Mouse (Mus musculus) macrophage (primary cell): ENCODE results near the gene Eepd1. TPM values are rescaled to one million over a fixed set of nuclear protein-coding genes. Genes with fewer than 3 reads are reported as not detected.

Experiments
- H3K27ac ChIP-seq: fragments of 350-480 bp; formaldehyde crosslinking; 2 replicates; pipeline ENCODE4 v1.9.0; 2021
- H3K36me3 ChIP-seq: fragments of 350-480 bp; formaldehyde crosslinking; 2 replicates; pipeline ENCODE4 v1.9.0; 2021; ENCODE audit errors: inconsistent target
- H3K4me3 ChIP-seq: fragments of 350-480 bp; formaldehyde crosslinking; 2 replicates; pipeline ENCODE4 v1.9.0; 2021; ENCODE audit errors: inconsistent target
- H3K79me2 ChIP-seq: fragments of 350-480 bp; formaldehyde crosslinking; 2 replicates; pipeline ENCODE4 v1.9.0; 2021; ENCODE audit errors: inconsistent target
- WGBS: methylation state at CpG from one replicate; pipeline ENCODE4 v1.1.7; 2026; ENCODE audit warnings: inconsistent platforms; ENCODE audit not compliant: missing documents; 5-methylcytosine and 5-hydroxymethylcytosine counted together
- polyA plus RNA-seq: library from polyadenylated mRNA; stranded (reverse); fragments of 250-400 nt; gene quantifications from 3 replicates; pipeline ENCODE4 v1.2.4, GENCODE M21; 2018; ENCODE audit warnings: inconsistent platforms

Eepd1 gene
- polyA plus RNA-seq, 1 experiment from 2014 or later = 45.8 TPM

- Histone ChIP-seq H3K36me3 (peaks cover 41% of the 10 kb centered on the region), H3K79me2 (no peaks in the 10 kb centered on the region), H3K4me3 (no peak overlapping the region), H3K27ac (no peak overlapping the region)
- 67% methylated on average over 14 of the region's 15 CpGs for WGBS
Measured at GRCm38 (mm10) chr9:25591390-25592354, 110.3 kb downstream of the Eepd1 start.

- Histone ChIP-seq H3K36me3 (peaks cover 38% of the 10 kb centered on the region), H3K4me3 (no peak overlapping the region), H3K79me2 (no peaks in the 10 kb centered on the region), H3K27ac (no peak overlapping the region)
- 73% methylated on average over 4 of the region's 4 CpGs for WGBS
Measured at GRCm38 (mm10) chr9:25592355-25592955, 111.1 kb downstream of the Eepd1 start.

- no peak overlapping the region for H3K27ac ChIP-seq
- H3K4me3 ChIP-seq = no peak overlapping the region
- no peaks in the 10 kb centered on the region for H3K36me3 ChIP-seq
- no peaks in the 10 kb centered on the region for H3K79me2 ChIP-seq
- 86% methylated on average over 2 of the region's 2 CpGs for WGBS
Measured at GRCm38 (mm10) chr9:25624744-25625143, 143.4 kb downstream of the Eepd1 start.

DNA sequence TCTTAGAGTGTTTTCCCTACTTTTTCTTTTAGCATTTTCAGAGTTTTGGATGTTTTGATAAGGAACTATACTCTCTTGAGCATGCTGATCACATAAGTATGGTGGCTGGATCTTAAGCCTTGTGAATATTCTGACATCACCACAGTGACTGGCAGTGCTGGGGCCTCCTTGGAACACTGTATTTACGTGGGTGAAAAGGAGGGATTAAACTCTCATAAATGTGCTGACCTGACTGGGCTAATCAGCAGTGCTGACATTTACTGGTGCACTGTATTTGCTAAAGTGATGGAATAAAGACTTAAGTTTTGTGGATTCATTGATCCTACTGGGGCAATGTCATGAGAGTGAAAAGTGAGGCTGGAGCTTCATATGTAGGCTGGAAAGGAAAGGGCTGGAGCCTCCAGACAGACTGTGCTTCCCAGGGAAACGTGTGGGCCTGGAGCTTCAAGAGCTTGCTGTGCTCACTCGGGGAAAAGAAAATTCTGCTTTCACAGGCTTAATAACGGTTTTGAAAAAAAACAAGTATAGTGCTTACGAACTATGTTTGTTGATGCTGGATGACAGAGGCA lies 148.3 kb downstream of the Eepd1 start:
- 85% methylated on average over 5 of the region's 5 CpGs for WGBS
- H3K79me2 ChIP-seq = no peaks in the 10 kb centered on the region
- H3K27ac ChIP-seq = no peak overlapping the region
- H3K36me3 ChIP-seq = no peaks in the 10 kb centered on the region
- H3K4me3 ChIP-seq = no peak overlapping the region

Other genes starting within 250 kb of the Eepd1 start
- gene Sept7, start 229.1 kb upstream of the Eepd1 start, polyA plus RNA-seq = 119 to 225 TPM (median 205 TPM) in 3 replicates